Mouse (Mus musculus) T-helper 17 cell (primary cell): ENCODE measurements around the gene Ophn1.

Source experiments
- in situ Hi-C, 2 experiments: fragments of 300-600 bp; cut with MboI, MseI; formaldehyde crosslinking; loops; 1 replicate in 1 of 2; 2 replicates in 1 of 2; pipeline ENCODE4 v1.15.1; 2025; ENCODE audit warnings: high pct_unique_total_duplicates in 2 of 2

Ophn1 gene

GRCm38 (mm10) chrX:98835989-98836388 lies 54.8 kb downstream of the Ophn1 start:
- in situ Hi-C loops: no loop called here

- in situ Hi-C loops: loop anchor here in 1 of 2 experiments (10.0 kb wide), 1 partner anchor 909 kb away; no protein-coding TSS in a partner anchor
Observed at GRCm38 (mm10) chrX:98803813-98804212, 87.0 kb downstream of the Ophn1 start.

- in situ Hi-C loops: loop anchor here in 1 of 2 experiments (10.0 kb wide), 1 partner anchor 150 kb away; no protein-coding TSS in a partner anchor
Observed at GRCm38 (mm10) chrX:98774247-98774950, 116.4 kb downstream of the Ophn1 start.

- in situ Hi-C loops: no loop called here
Observed at GRCm38 (mm10) chrX:98755089-98755488, 135.7 kb downstream of the Ophn1 start.

GRCm38 (mm10) chrX:98751279-98751817 lies 139.5 kb downstream of the Ophn1 start:
- in situ Hi-C loops: no loop called here

- in situ Hi-C loops: no loop called here
Observed at GRCm38 (mm10) chrX:98736758-98737157, 154.1 kb downstream of the Ophn1 start.

- in situ Hi-C loops: loop anchor here in 1 of 2 experiments (10.0 kb wide), 1 partner anchor 372 kb away; no protein-coding TSS in a partner anchor
Observed at GRCm38 (mm10) chrX:98722991-98723390, 167.8 kb downstream of the Ophn1 start.

GRCm38 (mm10) chrX:98707766-98708165 lies 183.1 kb downstream of the Ophn1 start:
- in situ Hi-C loops: loop anchor here in 1 of 2 experiments (10.0 kb wide), 1 partner anchor 227 kb away; the partner anchor contains the start of gene Yipf6

GRCm38 (mm10) chrX:98701635-98702034 lies 189.2 kb downstream of the Ophn1 start:
- in situ Hi-C loops: loop anchor here in 1 of 2 experiments (10.0 kb wide), 1 partner anchor 233 kb away; the partner anchor contains the start of gene Yipf6

- in situ Hi-C loops: no loop called here
Observed at GRCm38 (mm10) chrX:98682603-98683002, 208.2 kb downstream of the Ophn1 start.

- in situ Hi-C loops: no loop called here
Observed at GRCm38 (mm10) chrX:98681281-98681680, 209.5 kb downstream of the Ophn1 start.

- in situ Hi-C loops: no loop called here
Observed at GRCm38 (mm10) chrX:98670988-98671387, 219.8 kb downstream of the Ophn1 start.

- in situ Hi-C loops: no loop called here
Observed at GRCm38 (mm10) chrX:98651431-98651830, 239.4 kb downstream of the Ophn1 start.

- in situ Hi-C loops: no loop called here
Observed at GRCm38 (mm10) chrX:98628666-98629404, 262.0 kb downstream of the Ophn1 start.

GRCm38 (mm10) chrX:98618865-98619264 lies 272.0 kb downstream of the Ophn1 start:
- in situ Hi-C loops: loop anchor here in 1 of 2 experiments (25.0 kb wide), 1 partner anchor 1182 kb away; no protein-coding TSS in a partner anchor

GRCm38 (mm10) chrX:98617426-98617825 lies 273.4 kb downstream of the Ophn1 start:
- in situ Hi-C loops: loop anchor here in 1 of 2 experiments (25.0 kb wide), 1 partner anchor 1180 kb away; no protein-coding TSS in a partner anchor

GRCm38 (mm10) chrX:98574201-98574600 lies 316.6 kb downstream of the Ophn1 start:
- in situ Hi-C loops: no loop called here

- in situ Hi-C loops: no loop called here
Observed at GRCm38 (mm10) chrX:98546458-98546857, 344.4 kb downstream of the Ophn1 start.

GRCm38 (mm10) chrX:98515329-98515728 lies 375.5 kb downstream of the Ophn1 start:
- in situ Hi-C loops: no loop called here

GRCm38 (mm10) chrX:98514359-98514904 lies 376.4 kb downstream of the Ophn1 start:
- in situ Hi-C loops: no loop called here
